Mouse (Mus musculus) megakaryocyte, embryonic 14.5 days (primary cell): ENCODE results near the gene C2. TPM values are rescaled to one million over a fixed set of nuclear protein-coding genes. Genes with fewer than 3 reads are reported as not detected.
A peak's percentile ranks its signal among the peaks of the same experiment; 100 is the strongest.

ENCODE experiments used
- H3K27me3 ChIP-seq: replicated peaks from 2 replicates; pipeline ENCODE3; 2012; ENCODE audit warnings: inconsistent platforms
- H3K36me3 ChIP-seq: replicated peaks from 2 replicates; pipeline ENCODE3; 2012; ENCODE audit warnings: low read length, inconsistent platforms, mixed read lengths
- H3K4me1 ChIP-seq: 2 replicates; pipeline ENCODE4 v1.6.1; 2012; ENCODE audit warnings: inconsistent platforms
- H3K4me3 ChIP-seq: replicated peaks from 2 replicates; pipeline ENCODE3; 2012; ENCODE audit warnings: moderate library complexity, mild to moderate bottlenecking, inconsistent platforms
- H3K9me3 ChIP-seq: 2 replicates; pipeline ENCODE4 v1.6.1; 2012; ENCODE audit warnings: inconsistent platforms
- FLI1 ChIP-seq: IDR thresholded peaks from 2 replicates; pipeline ENCODE4 v1.6.1; 2012; ENCODE audit warnings: low read length, inconsistent platforms, mixed read lengths
- GATA1 ChIP-seq: IDR thresholded peaks from 3 replicates; pipeline ENCODE4 v1.6.1; 2012; ENCODE audit warnings: mixed read lengths, low read length, inconsistent platforms, borderline replicate concordance
- polyA plus RNA-seq: library from polyadenylated mRNA; stranded (reverse); fragments of >175 nt; gene quantifications from 2 replicates; pipeline ENCODE4 v1.2.3, GENCODE M21; 2012; ENCODE audit warnings: low replicate concordance; ENCODE audit not compliant: insufficient read depth

C2 gene
- polyA plus RNA-seq, 1 experiment = 3.0 TPM

DNA sequence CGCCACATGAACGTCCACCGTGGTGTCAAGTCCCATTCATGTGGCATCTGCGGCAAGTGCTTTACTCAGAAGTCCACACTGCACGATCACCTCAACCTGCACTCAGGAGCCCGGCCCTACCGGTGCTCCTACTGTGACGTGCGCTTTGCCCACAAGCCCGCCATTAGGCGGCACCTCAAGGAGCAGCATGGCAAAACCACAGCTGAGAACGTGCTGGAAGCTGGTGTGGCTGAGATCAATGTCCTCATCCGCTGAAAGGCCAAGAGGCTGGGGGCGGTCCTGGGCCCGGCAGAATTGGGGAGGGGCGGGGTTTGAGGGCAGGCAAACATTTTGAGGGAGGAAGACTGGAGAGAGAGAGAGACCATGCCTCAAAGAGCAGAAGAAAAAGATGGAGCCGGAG is 1.7 kb downstream of the C2 start:
- H3K4me1 ChIP-seq = peaks cover 64% of the 10 kb centered on the region
- peak overlapping the region; percentile 80 for H3K4me3 ChIP-seq
- TF ChIP-seq FLI1 (no peak), GATA1 (no peak)
- H3K9me3 ChIP-seq = no peaks in the 10 kb centered on the region
- H3K36me3 ChIP-seq = peaks cover 14% of the 10 kb centered on the region
- H3K27me3 ChIP-seq = no peaks in the 10 kb centered on the region

DNA sequence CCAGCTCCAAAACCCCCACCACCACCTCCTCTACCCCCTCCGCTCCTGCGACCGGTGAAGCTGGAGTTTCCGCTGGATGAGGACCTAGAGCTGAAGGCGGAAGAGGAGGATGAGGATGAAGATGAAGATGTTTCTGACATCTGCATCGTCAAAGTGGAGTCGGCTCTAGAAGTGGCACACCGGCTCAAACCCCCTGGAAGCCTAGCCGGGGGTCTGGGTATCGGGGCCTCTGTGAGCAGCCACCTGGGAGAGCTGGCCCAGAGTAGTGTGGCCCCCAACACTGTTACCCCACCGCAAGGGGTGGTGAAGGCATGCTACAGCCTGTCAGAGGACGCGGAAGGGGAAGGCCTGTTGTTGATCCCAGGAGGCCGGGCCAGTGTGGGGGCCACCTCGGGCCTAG is 2.3 kb downstream of the C2 start:
- H3K4me1 ChIP-seq = peaks cover 64% of the 10 kb centered on the region

DNA sequence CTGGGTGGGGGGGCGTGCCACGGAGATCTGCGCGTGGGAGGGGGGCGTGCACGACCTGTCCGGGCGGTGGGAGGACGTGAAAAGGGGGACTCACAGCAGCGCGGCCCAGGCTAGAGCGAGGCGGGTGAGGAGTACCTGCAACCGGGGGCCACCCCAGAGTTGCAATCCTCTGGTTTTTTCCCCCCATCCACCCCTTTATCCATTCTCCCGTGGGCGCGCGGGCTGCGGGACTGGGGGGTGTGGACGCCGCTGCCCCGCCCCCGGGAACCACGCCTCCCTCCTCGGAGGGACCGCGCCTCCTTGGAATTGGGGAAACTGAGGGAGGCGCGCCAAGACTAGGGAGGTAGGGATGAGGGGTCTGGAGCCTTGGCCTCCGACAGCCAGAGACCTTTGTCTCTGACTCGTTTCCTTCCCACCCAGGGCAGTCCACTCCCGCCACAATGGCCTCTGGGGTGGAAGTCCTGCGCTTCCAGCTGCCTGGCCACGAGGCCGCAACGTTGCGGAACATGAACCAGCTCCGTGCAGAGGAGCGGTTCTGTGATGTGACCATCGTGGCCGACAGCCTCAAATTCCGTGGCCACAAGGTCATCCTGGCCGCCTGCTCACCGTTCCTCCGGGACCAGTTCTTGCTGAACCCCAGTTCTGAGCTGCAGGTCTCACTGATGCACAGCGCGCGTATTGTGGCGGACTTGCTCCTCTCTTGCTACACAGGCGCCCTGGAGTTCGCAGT is 3.1 kb downstream of the C2 start:
- TF ChIP-seq GATA1 = no peak
- no peak for TF ChIP-seq FLI1
- Histone ChIP-seq H3K4me3 (peak overlapping the region; percentile 95), H3K36me3 (peaks cover 10% of the 10 kb centered on the region), H3K9me3 (no peaks in the 10 kb centered on the region), H3K4me1 (peaks cover 68% of the 10 kb centered on the region), H3K27me3 (no peaks in the 10 kb centered on the region)

More for the DNA sequence above, 2.3 kb downstream of the C2 start:
- no peaks in the 10 kb centered on the region for H3K27me3 ChIP-seq
- H3K4me3 ChIP-seq = peak overlapping the region; percentile 38
- H3K9me3 ChIP-seq = no peaks in the 10 kb centered on the region
- TF ChIP-seq GATA1 (no peak), FLI1 (no peak)
- peaks cover 10% of the 10 kb centered on the region for H3K36me3 ChIP-seq

DNA sequence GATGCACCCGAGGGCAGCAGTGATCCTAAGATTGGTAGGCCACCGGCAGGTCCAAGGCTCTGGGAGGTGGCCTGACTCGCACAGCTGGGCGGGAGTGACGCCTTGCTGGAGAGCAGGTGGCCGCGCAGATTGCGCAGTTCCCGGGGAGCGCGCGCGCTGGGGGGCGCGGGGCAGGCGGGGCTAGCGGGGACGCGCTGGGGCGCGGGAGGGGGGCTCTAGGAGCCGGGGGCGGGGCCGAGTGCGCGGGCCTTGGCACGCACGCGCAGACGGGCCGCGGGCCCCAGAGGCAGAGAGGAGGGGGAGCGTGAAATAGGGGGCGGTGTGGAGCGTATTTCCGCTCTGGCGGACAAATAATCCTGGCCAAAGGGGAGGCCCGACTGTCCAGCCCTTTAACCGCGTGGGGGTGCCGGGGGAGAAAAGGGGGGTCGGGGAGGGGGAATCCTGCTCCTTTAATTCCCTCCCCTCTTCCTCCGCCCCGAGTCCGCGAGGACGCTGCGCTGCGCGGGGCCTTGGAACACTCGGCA is 3.9 kb downstream of the C2 start:
- Histone ChIP-seq H3K4me1 (peaks cover 68% of the 10 kb centered on the region), H3K36me3 (peaks cover 10% of the 10 kb centered on the region), H3K27me3 (no peaks in the 10 kb centered on the region), H3K4me3 (peak overlapping the region; percentile 95), H3K9me3 (no peaks in the 10 kb centered on the region)
- TF ChIP-seq GATA1 = no peak
- TF ChIP-seq FLI1 = no peak

GRCm38 (mm10) chr17:34893072-34893824 is 4.8 kb downstream of the C2 start:
- Histone ChIP-seq H3K4me3 (peak overlapping the region; percentile 95), H3K4me1 (peaks cover 74% of the 10 kb centered on the region), H3K9me3 (no peaks in the 10 kb centered on the region), H3K27me3 (no peaks in the 10 kb centered on the region), H3K36me3 (peaks cover 10% of the 10 kb centered on the region)
- TF ChIP-seq GATA1 (no peak), FLI1 (no peak)

GRCm38 (mm10) chr17:34891377-34891776 is 6.7 kb downstream of the C2 start:
- Histone ChIP-seq H3K4me3 (no peak overlapping the region), H3K4me1 (peaks cover 74% of the 10 kb centered on the region), H3K9me3 (no peaks in the 10 kb centered on the region), H3K36me3 (peaks cover 9% of the 10 kb centered on the region), H3K27me3 (no peaks in the 10 kb centered on the region)
- TF ChIP-seq GATA1 = no peak
- no peak for TF ChIP-seq FLI1

- Histone ChIP-seq H3K9me3 (no peaks in the 10 kb centered on the region), H3K4me3 (no peak overlapping the region), H3K27me3 (no peaks in the 10 kb centered on the region), H3K4me1 (peaks cover 74% of the 10 kb centered on the region), H3K36me3 (no peaks in the 10 kb centered on the region)
- TF ChIP-seq FLI1 = no peak
- TF ChIP-seq GATA1 = no peak
These were observed 7.9 kb downstream of the C2 start for GRCm38 (mm10) chr17:34890074-34890743.

DNA sequence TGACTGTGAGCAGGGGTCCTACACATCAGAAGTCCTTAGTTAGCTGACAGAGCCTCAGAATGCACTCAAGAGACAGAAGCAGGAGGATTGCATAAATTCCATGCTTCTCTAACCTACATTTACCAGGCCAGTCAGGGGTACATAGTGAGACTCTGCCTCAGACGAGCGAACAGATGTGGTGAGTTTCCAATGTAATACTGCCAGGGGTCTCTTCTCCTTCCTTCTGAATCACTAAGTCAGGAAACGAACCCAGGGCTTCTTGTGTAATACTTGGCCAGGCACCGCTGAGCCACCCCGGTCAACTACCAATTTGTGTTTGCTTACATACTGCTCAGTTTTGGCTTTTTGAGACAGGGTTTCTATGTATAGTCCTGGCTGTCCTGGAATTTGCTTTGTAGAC is 10.1 kb downstream of the C2 start:
- H3K27me3 ChIP-seq = no peaks in the 10 kb centered on the region
- H3K36me3 ChIP-seq = no peaks in the 10 kb centered on the region

DNA sequence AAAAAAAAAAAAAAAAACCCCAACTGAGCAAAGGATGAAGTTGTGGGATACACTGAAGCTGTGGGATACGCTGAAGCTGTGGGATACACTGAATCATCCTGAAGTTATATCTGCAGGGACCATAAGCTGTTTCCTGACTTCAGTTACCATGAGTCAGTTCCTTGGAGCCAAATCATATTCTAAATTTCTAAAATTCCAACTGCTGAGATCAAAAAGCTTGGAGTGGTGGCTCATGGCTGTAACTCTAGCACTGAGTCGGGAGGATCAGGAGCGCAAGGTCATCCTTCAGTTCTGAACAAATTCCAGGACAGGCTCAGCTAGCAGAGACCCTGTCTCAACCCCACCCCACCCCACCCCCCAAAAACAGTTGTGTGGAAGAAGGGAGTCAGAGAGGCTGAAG is 12.4 kb downstream of the C2 start:
- TF ChIP-seq FLI1 = no peak
- TF ChIP-seq GATA1 = no peak
- Histone ChIP-seq H3K4me3 (no peak overlapping the region), H3K4me1 (peaks cover 81% of the 10 kb centered on the region), H3K27me3 (no peaks in the 10 kb centered on the region), H3K9me3 (no peaks in the 10 kb centered on the region), H3K36me3 (no peaks in the 10 kb centered on the region)

More for the DNA sequence above, 10.1 kb downstream of the C2 start:
- H3K4me3 ChIP-seq = no peak overlapping the region
- H3K9me3 ChIP-seq = no peaks in the 10 kb centered on the region
- TF ChIP-seq FLI1 = no peak
- no peak for TF ChIP-seq GATA1
- H3K4me1 ChIP-seq = peaks cover 79% of the 10 kb centered on the region

DNA sequence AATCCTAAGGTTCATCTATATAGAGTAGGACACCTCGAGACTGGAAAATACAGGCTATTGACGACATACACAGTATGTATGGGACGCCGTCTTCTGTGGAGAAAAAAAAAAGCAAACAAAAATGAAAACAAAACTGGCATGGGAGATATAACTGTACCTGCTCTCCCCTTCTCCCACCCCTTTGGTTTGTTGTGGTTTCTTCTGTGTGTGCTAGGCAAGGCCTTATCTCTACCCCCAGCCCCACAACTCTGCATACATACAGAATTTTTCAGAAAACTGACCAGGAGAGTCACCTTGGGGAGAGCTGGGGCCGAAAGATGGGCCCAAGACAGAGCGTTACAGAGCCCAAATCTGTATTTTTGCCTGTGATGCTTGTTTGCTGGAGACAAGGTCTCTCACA is 13.4 kb downstream of the C2 start:
- H3K27me3 ChIP-seq = no peaks in the 10 kb centered on the region
- H3K4me3 ChIP-seq = no peak overlapping the region
- H3K4me1 ChIP-seq = peaks cover 83% of the 10 kb centered on the region
- no peaks in the 10 kb centered on the region for H3K36me3 ChIP-seq
- no peaks in the 10 kb centered on the region for H3K9me3 ChIP-seq
- no peak for TF ChIP-seq GATA1
- no peak for TF ChIP-seq FLI1
